Mouse (Mus musculus): ENCODE measurements around the gene Plxdc1. TPM values are rescaled to one million over a fixed set of nuclear protein-coding genes. Genes with fewer than 3 reads are reported as not detected.

Plxdc1 gene
- 0.14 TPM in 1 of 2 replicates, not detected in the other for polyA plus RNA-seq (2014; fragmentation: Nextera tagmentation; extraction: Ambion mirVana)

DNA sequence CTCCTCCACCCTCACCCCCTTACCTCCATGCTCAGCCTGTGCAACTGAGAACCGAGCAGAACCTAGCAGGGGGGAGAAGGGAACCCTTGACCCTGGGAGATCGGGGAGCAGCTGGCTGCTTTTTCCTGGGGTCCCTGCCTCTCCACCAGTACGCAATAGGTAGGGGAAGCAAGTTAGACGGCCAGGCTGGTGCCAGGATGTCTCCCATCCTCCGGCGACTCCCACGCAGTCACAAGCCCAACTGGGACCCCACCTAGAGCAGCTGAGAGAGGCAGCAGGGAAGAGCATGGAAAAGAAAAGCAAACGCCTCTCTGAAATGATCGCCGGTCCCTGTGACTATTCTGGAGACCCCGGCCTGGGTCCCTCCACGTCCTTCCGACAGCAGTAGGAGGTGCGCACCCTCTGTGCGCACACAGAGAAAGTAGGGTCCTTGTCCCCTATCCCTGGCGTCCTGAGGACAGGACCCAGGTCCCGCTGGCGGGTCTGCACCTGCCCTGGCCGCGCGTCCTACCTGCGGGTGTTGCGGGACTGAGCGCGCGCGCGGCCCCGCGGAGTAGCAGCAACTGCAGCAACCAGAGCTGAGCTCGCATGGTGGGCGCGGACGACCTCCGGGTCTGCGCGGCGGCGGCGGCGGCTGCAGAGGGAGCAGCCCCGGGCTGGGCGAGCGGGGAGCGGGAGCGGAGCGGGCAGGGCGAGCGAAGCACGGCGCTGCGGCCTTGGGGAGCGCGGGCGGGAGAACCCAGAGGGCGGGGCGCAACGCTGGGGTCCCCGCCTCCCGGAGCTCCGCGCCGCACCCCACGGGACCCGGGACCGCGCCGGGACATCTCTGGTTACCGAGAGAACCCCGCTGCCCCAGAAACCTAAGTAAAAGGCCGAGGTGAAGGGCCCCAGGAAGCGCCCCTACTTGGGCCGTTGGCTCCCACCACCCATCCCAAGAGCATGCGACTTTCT lies at the start of gene Plxdc1:
Gene Plxdc1, minus strand, starts transcription at position 718 of the 951 bp plus-strand sequence.
- Histone ChIP-seq H3K4me1 (ENCODE audit: control insufficient read depth, insufficient read depth, low read length) (peaks cover 13% of the 10 kb centered on the region), H3K9ac (ENCODE audit: low read length) (peak within 1 kb of the TSS; percentile 52), H3K27ac (ENCODE audit: low read depth, low read length) (no peak within 1 kb of the TSS), H3K27me3 (ENCODE audit: control insufficient read depth, insufficient read depth, low read length) (peaks cover 27% of the 10 kb centered on the region), H3K4me2 (peak within 1 kb of the TSS; percentile 83), H3K36me3 (ENCODE audit: control insufficient read depth, insufficient read depth, low read length) (no peaks in the 10 kb centered on the region), H3K4me3 (ENCODE audit: low read depth, low read length) (peak within 1 kb of the TSS; percentile 85), H3K9me3 (ENCODE audit: control insufficient read depth, low read length) (no peaks in the 10 kb centered on the region)
- DNase-seq (ENCODE audit: low spot score, missing footprints) (peak; percentile 92), ATAC-seq (ENCODE audit: low FRiP score) (no peak)
- 2% methylated on average over 62 of the region's 74 CpGs for WGBS

DNA sequence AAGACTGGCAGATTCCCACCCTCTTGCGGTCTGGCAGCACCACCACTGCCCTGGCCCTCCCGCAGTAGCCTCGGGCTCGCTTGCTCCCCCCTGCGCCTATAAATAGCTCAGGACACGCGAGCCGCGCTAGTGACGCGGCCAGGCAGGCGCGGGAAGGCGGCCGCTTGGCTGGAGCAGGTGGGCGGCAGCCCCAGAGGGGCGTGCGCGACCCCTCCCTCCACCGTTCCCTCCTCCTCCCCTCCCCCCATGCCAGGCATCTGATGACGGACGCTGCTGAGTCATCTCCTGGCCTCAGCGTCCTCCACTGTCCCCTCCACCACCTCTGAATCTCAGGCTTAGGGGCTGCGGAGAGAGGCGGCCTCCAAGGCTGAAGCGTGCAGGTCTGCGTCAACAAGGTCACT lies 49.7 kb upstream of the Plxdc1 start:
- H3K27ac ChIP-seq (ENCODE audit: low read depth, low read length) = no peak overlapping the region
- peak; percentile 94 for DNase-seq (ENCODE audit: low spot score, missing footprints)
- peak overlapping the region; percentile 32 for H3K4me3 ChIP-seq (ENCODE audit: low read depth, low read length)
- peak overlapping the region; percentile 70 for H3K4me2 ChIP-seq
- H3K9me3 ChIP-seq (ENCODE audit: control insufficient read depth, low read length) = no peaks in the 10 kb centered on the region
- peak; percentile 79 for ATAC-seq (ENCODE audit: low FRiP score)
- peak overlapping the region; percentile 50 for H3K9ac ChIP-seq (ENCODE audit: low read length)
- peaks cover 10% of the 10 kb centered on the region for H3K27me3 ChIP-seq (ENCODE audit: control insufficient read depth, insufficient read depth, low read length)
- H3K36me3 ChIP-seq (ENCODE audit: control insufficient read depth, insufficient read depth, low read length) = no peaks in the 10 kb centered on the region
- peaks cover 12% of the 10 kb centered on the region for H3K4me1 ChIP-seq (ENCODE audit: control insufficient read depth, insufficient read depth, low read length)
- under 1% methylated on average over 21 of the region's 27 CpGs for WGBS

DNA sequence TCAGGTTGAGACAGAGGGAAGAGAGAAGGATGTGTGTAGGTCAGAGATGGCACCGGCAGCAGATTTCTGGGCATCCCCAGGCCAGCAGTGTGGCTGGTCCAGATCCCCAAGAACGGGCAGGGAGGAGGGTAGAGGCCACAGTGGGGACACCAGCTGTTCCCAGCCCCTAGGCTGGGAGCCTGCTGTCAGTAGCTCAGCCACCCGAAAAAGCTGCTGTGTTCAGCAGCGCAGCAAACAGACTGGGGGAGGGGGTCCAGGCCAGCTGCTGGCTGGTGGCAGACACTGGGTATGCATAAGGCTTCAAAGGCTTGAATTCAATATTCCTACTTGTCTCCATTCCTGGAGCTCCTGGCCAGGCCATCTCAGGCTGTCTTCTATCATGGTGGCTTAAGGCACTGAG lies 48.6 kb upstream of the Plxdc1 start:
- ATAC-seq (ENCODE audit: low FRiP score) (peak; percentile 47; the same call in 1 of the 2 replicates), DNase-seq (ENCODE audit: low spot score, missing footprints) (peak; percentile 90)
- 21% methylated on average over 4 of the region's 4 CpGs for WGBS
- Histone ChIP-seq H3K27me3 (ENCODE audit: control insufficient read depth, insufficient read depth, low read length) (peaks cover 10% of the 10 kb centered on the region), H3K9me3 (ENCODE audit: control insufficient read depth, low read length) (no peaks in the 10 kb centered on the region), H3K4me2 (no peak overlapping the region), H3K4me3 (ENCODE audit: low read depth, low read length) (no peak overlapping the region), H3K4me1 (ENCODE audit: control insufficient read depth, insufficient read depth, low read length) (peaks cover 12% of the 10 kb centered on the region), H3K9ac (ENCODE audit: low read length) (peak overlapping the region; percentile 25; the same call in 1 of the 2 replicates), H3K36me3 (ENCODE audit: control insufficient read depth, insufficient read depth, low read length) (peaks cover 4% of the 10 kb centered on the region; the same call in 1 of the 2 replicates), H3K27ac (ENCODE audit: low read depth, low read length) (peak overlapping the region; percentile 31; the same call in 1 of the 2 replicates)

GRCm38 (mm10) chr11:98034061-98034460 lies 47.8 kb upstream of the Plxdc1 start:
- Histone ChIP-seq H3K27me3 (ENCODE audit: control insufficient read depth, insufficient read depth, low read length) (peaks cover 10% of the 10 kb centered on the region), H3K4me2 (no peak overlapping the region), H3K9me3 (ENCODE audit: control insufficient read depth, low read length) (no peaks in the 10 kb centered on the region), H3K36me3 (ENCODE audit: control insufficient read depth, insufficient read depth, low read length) (peaks cover 9% of the 10 kb centered on the region), H3K4me3 (ENCODE audit: low read depth, low read length) (no peak overlapping the region), H3K27ac (ENCODE audit: low read depth, low read length) (no peak overlapping the region), H3K4me1 (ENCODE audit: control insufficient read depth, insufficient read depth, low read length) (peaks cover 12% of the 10 kb centered on the region), H3K9ac (ENCODE audit: low read length) (no peak overlapping the region)
- no peak for ATAC-seq (ENCODE audit: low FRiP score)
- 88% methylated on average over 5 of the region's 5 CpGs for WGBS
- no peak for DNase-seq (ENCODE audit: low spot score, missing footprints)

- WGBS = 9% methylated on average over 5 of the region's 5 CpGs
- Histone ChIP-seq H3K4me2 (no peak overlapping the region), H3K27me3 (ENCODE audit: control insufficient read depth, insufficient read depth, low read length) (peaks cover 3% of the 10 kb centered on the region), H3K27ac (ENCODE audit: low read depth, low read length) (no peak overlapping the region), H3K4me3 (ENCODE audit: low read depth, low read length) (no peak overlapping the region), H3K9me3 (ENCODE audit: control insufficient read depth, low read length) (no peaks in the 10 kb centered on the region), H3K36me3 (ENCODE audit: control insufficient read depth, insufficient read depth, low read length) (peaks cover 16% of the 10 kb centered on the region), H3K4me1 (ENCODE audit: control insufficient read depth, insufficient read depth, low read length) (peaks cover 18% of the 10 kb centered on the region), H3K9ac (ENCODE audit: low read length) (no peak overlapping the region)
- no peak for ATAC-seq (ENCODE audit: low FRiP score)
- peak; percentile 99 for DNase-seq (ENCODE audit: low spot score, missing footprints)
Observed at GRCm38 (mm10) chr11:98031443-98031770, 45.2 kb upstream of the Plxdc1 start.

DNA sequence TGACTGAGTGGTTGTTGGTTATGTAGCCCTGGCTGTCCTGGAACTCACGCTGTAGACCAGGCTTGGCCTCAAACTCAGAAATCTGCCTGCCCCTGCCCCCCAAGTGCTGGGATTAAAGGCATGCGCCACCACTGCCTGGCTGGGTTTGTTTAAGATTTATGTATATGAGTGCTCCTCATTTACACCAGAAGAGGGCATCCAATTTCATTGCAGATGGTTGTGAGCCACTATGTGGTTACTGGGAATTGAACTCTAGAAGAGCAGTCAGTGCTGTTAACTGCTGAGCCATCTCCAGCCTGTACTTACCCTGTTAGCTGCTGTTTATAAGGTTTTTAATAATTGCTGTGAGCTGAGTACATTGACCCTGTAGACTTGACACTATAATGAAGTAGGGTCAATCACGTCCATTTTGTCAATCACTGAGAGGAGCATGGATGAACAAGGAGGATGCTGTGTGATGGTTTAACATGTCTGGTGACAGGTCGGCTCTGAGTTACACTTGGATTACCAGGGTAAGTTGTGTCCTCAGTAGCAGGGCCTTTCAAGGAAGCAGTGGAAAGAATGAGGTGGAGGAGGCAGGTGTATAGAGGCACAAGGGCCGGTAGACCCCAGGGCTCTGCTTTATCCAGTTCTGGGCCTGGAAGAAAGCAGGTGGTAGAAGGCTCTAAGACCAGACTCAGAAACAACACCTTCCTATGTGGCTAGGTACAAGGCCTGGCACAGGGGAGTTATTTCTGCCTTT lies 44.6 kb upstream of the Plxdc1 start:
- Histone ChIP-seq H3K9ac (ENCODE audit: low read length) (no peak overlapping the region), H3K27ac (ENCODE audit: low read depth, low read length) (no peak overlapping the region), H3K9me3 (ENCODE audit: control insufficient read depth, low read length) (no peaks in the 10 kb centered on the region), H3K4me3 (ENCODE audit: low read depth, low read length) (no peak overlapping the region), H3K36me3 (ENCODE audit: control insufficient read depth, insufficient read depth, low read length) (peaks cover 16% of the 10 kb centered on the region), H3K27me3 (ENCODE audit: control insufficient read depth, insufficient read depth, low read length) (no peaks in the 10 kb centered on the region), H3K4me1 (ENCODE audit: control insufficient read depth, insufficient read depth, low read length) (peaks cover 18% of the 10 kb centered on the region), H3K4me2 (no peak overlapping the region)
- WGBS = 51% methylated on average over 5 of the region's 5 CpGs
- ATAC-seq (ENCODE audit: low FRiP score) (no peak), DNase-seq (ENCODE audit: low spot score, missing footprints) (no peak)

DNA sequence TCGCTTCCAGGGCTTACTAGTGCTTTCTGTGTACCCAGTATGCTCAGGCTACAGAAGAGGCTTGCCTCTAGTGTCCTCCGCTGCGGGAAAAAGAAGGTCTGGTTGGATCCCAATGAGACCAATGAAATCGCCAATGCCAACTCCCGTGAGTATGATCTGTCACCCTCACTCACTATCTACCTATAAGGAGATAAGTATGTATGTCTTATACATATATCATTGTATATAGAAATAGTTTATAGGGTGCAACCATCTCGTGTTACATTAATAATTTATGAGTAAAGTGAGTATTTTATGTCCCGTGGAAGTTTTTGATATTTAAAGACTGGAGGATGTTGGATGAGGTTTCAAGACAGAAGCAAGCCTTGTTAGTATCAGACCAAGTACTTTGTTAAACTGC lies 41.5 kb upstream of the Plxdc1 start:
- no peak for DNase-seq (ENCODE audit: low spot score, missing footprints)
- peaks cover 18% of the 10 kb centered on the region for H3K4me1 ChIP-seq (ENCODE audit: control insufficient read depth, insufficient read depth, low read length)
- 29% methylated on average over 7 of the region's 7 CpGs for WGBS
- H3K27ac ChIP-seq (ENCODE audit: low read depth, low read length) = no peak overlapping the region
- ATAC-seq (ENCODE audit: low FRiP score) = no peak
- no peaks in the 10 kb centered on the region for H3K27me3 ChIP-seq (ENCODE audit: control insufficient read depth, insufficient read depth, low read length)
- peak overlapping the region; percentile 80 for H3K4me2 ChIP-seq
- peaks cover 16% of the 10 kb centered on the region for H3K36me3 ChIP-seq (ENCODE audit: control insufficient read depth, insufficient read depth, low read length)
- peak overlapping the region; percentile 99 for H3K9ac ChIP-seq (ENCODE audit: low read length)
- peak overlapping the region; percentile 100 for H3K4me3 ChIP-seq (ENCODE audit: low read depth, low read length)
- H3K9me3 ChIP-seq (ENCODE audit: control insufficient read depth, low read length) = no peaks in the 10 kb centered on the region

GRCm38 (mm10) chr11:98027297-98027688 lies 41.0 kb upstream of the Plxdc1 start:
- Histone ChIP-seq H3K9me3 (ENCODE audit: control insufficient read depth, low read length) (no peaks in the 10 kb centered on the region), H3K4me1 (ENCODE audit: control insufficient read depth, insufficient read depth, low read length) (peaks cover 18% of the 10 kb centered on the region), H3K4me3 (ENCODE audit: low read depth, low read length) (peak overlapping the region; percentile 100), H3K27ac (ENCODE audit: low read depth, low read length) (peak overlapping the region; percentile 93), H3K4me2 (peak overlapping the region; percentile 80), H3K36me3 (ENCODE audit: control insufficient read depth, insufficient read depth, low read length) (peaks cover 16% of the 10 kb centered on the region), H3K9ac (ENCODE audit: low read length) (peak overlapping the region; percentile 99), H3K27me3 (ENCODE audit: control insufficient read depth, insufficient read depth, low read length) (no peaks in the 10 kb centered on the region)
- no peak for ATAC-seq (ENCODE audit: low FRiP score)
- WGBS = under 1% methylated on average over 18 of the region's 18 CpGs
- no peak for DNase-seq (ENCODE audit: low spot score, missing footprints)

Data from midbrain, embryonic 11.5 days (tissue).